Mouse (Mus musculus) embryonic facial prominence, embryonic 15.5 days (tissue): ENCODE data around the gene Oaz3. TPM values are rescaled to one million over a fixed set of nuclear protein-coding genes. Genes with fewer than 3 reads are reported as not detected.

Experiments used
- ATAC-seq: fragments of 200-750 bp; cut with Nextera tagmentation; 2 replicates; pipeline ENCODE4 v1.8.0; 2017; ENCODE audit warnings: low read depth, moderate TSS enrichment; ENCODE audit not compliant: insufficient number of reproducible peaks, low FRiP score, low TSS enrichment
- H3K27ac ChIP-seq: fragments of 300-500 bp; sonication (generic); replicated peaks from 2 replicates; pipeline ENCODE4 v1.5.1; 2015; ENCODE audit warnings: mild to moderate bottlenecking, inconsistent platforms
- H3K27me3 ChIP-seq: fragments of 300-500 bp; sonication (generic); 2 replicates; pipeline ENCODE4 v1.6.1; 2015; ENCODE audit warnings: inconsistent platforms
- H3K36me3 ChIP-seq: fragments of 300-500 bp; sonication (generic); 2 replicates; pipeline ENCODE4 v1.6.1; 2015; ENCODE audit warnings: mild to moderate bottlenecking, inconsistent platforms
- H3K4me1 ChIP-seq: fragments of 300-500 bp; sonication (generic); 2 replicates; pipeline ENCODE4 v1.6.1; 2015; ENCODE audit warnings: inconsistent platforms
- H3K4me2 ChIP-seq: fragments of 300-500 bp; sonication (generic); replicated peaks from 2 replicates; pipeline ENCODE4 v1.6.1; 2015; ENCODE audit warnings: mild to moderate bottlenecking, inconsistent platforms
- H3K4me3 ChIP-seq: fragments of 300-500 bp; sonication (generic); replicated peaks from 2 replicates; pipeline ENCODE4 v1.5.1; 2015; ENCODE audit warnings: mild to moderate bottlenecking, inconsistent platforms
- H3K9ac ChIP-seq: fragments of 300-500 bp; sonication (generic); 2 replicates; pipeline ENCODE4 v1.6.1; 2015; ENCODE audit warnings: inconsistent platforms
- H3K9me3 ChIP-seq: fragments of 300-500 bp; sonication (generic); replicated peaks from 2 replicates; pipeline ENCODE4 v1.6.1; 2016; ENCODE audit warnings: inconsistent platforms
- WGBS: fragments of 180-500 bp; shearing (Covaris S2); methylation state at CpG from one replicate; pipeline ENCODE4 v1.1.7; 2015; 5-methylcytosine and 5-hydroxymethylcytosine counted together
- polyA plus RNA-seq: library from polyadenylated mRNA; unstranded; fragments of >200 nt; fragmentation: Nextera tagmentation; extraction: Ambion mirVana; gene quantifications from 2 replicates; pipeline ENCODE4 v1.2.1, GENCODE M21; 2015

The Oaz3 gene
- 0.40 and 0.68 TPM in 2 replicates for polyA plus RNA-seq

- Histone ChIP-seq H3K4me2 (peak within 1 kb of the TSS; percentile 82), H3K9ac (peak within 1 kb of the TSS; percentile 93), H3K36me3 (peaks cover 38% of the 10 kb centered on the region), H3K9me3 (no peaks in the 10 kb centered on the region), H3K4me1 (peaks cover 8% of the 10 kb centered on the region; the same call in 1 of the 2 replicates), H3K27ac (peak within 1 kb of the TSS; percentile 63), H3K4me3 (peak within 1 kb of the TSS; percentile 95), H3K27me3 (no peaks in the 10 kb centered on the region)
- 2% methylated on average over 24 of the region's 24 CpGs for WGBS
- ATAC-seq = no peak; the same call in 1 of the 2 replicates
Measured at GRCm38 (mm10) chr3:94443597-94443964, at the start of gene Oaz3. TSS of gene Oaz3 (minus strand) at chr3:94443915.

- no peaks in the 10 kb centered on the region for H3K27me3 ChIP-seq
- H3K4me3 ChIP-seq = no peak overlapping the region
- 62% methylated on average over 6 of the region's 6 CpGs for WGBS
- 0 out of 2 replicates have a peak, but pooled peaks cover 10% of the 10 kb centered on the region for H3K4me1 ChIP-seq
- H3K36me3 ChIP-seq = peaks cover 10% of the 10 kb centered on the region; the same call in 1 of the 2 replicates
- H3K9me3 ChIP-seq = no peaks in the 10 kb centered on the region
- H3K4me2 ChIP-seq = no peak overlapping the region
- no peak overlapping the region for H3K27ac ChIP-seq
- no peak overlapping the region for H3K9ac ChIP-seq
- no peak for ATAC-seq
Measured at GRCm38 (mm10) chr3:94487581-94487980, 43.9 kb upstream of the Oaz3 start.

GRCm38 (mm10) chr3:94485922-94486321, 42.2 kb upstream of the Oaz3 start:
- Histone ChIP-seq H3K4me3 (no peak overlapping the region), H3K27me3 (0 out of 2 replicates have a peak, but pooled peaks cover under 1% of the 10 kb centered on the region), H3K27ac (no peak overlapping the region), H3K9me3 (no peaks in the 10 kb centered on the region), H3K36me3 (0 out of 2 replicates have a peak, but pooled peaks cover 4% of the 10 kb centered on the region), H3K9ac (no peak overlapping the region), H3K4me2 (no peak overlapping the region), H3K4me1 (0 out of 2 replicates have a peak, but pooled peaks cover 13% of the 10 kb centered on the region)
- 45% methylated on average over 7 of the region's 7 CpGs for WGBS
- no peak for ATAC-seq

- no peak overlapping the region for H3K4me2 ChIP-seq
Measured at GRCm38 (mm10) chr3:94483790-94484439, 40.2 kb upstream of the Oaz3 start.

GRCm38 (mm10) chr3:94482764-94483385, 39.2 kb upstream of the Oaz3 start:
- H3K9ac ChIP-seq = no peak overlapping the region
- 0 out of 2 replicates have a peak, but pooled peaks cover 13% of the 10 kb centered on the region for H3K4me1 ChIP-seq
- H3K9me3 ChIP-seq = no peaks in the 10 kb centered on the region
- no peak overlapping the region for H3K4me3 ChIP-seq
- WGBS = 75% methylated on average over 17 of the region's 17 CpGs
- H3K27ac ChIP-seq = no peak overlapping the region
- no peak overlapping the region for H3K4me2 ChIP-seq
- peaks cover 26% of the 10 kb centered on the region for H3K27me3 ChIP-seq
- H3K36me3 ChIP-seq = no peaks in the 10 kb centered on the region
- ATAC-seq = no peak

More at GRCm38 (mm10) chr3:94483790-94484439, 40.2 kb upstream of the Oaz3 start:
- Histone ChIP-seq H3K9me3 (no peaks in the 10 kb centered on the region), H3K4me3 (no peak overlapping the region), H3K36me3 (no peaks in the 10 kb centered on the region), H3K27me3 (peaks cover 21% of the 10 kb centered on the region), H3K4me1 (0 out of 2 replicates have a peak, but pooled peaks cover 13% of the 10 kb centered on the region), H3K9ac (no peak overlapping the region), H3K27ac (no peak overlapping the region)
- ATAC-seq = peak; percentile 26; the same call in 1 of the 2 replicates
- WGBS = 21% methylated on average over 20 of the region's 20 CpGs

GRCm38 (mm10) chr3:94481429-94481828, 37.7 kb upstream of the Oaz3 start:
- peaks cover 26% of the 10 kb centered on the region for H3K27me3 ChIP-seq
- no peak for ATAC-seq
- no peak overlapping the region for H3K27ac ChIP-seq
- 0 out of 2 replicates have a peak, but pooled peaks cover 5% of the 10 kb centered on the region for H3K4me1 ChIP-seq
- H3K4me3 ChIP-seq = no peak overlapping the region
- no peaks in the 10 kb centered on the region for H3K36me3 ChIP-seq
- H3K4me2 ChIP-seq = no peak overlapping the region
- H3K9ac ChIP-seq = no peak overlapping the region
- H3K9me3 ChIP-seq = no peaks in the 10 kb centered on the region
- WGBS = 60% methylated on average over 4 of the region's 4 CpGs

- 10% methylated on average over 16 of the region's 16 CpGs for WGBS
Measured at GRCm38 (mm10) chr3:94480291-94480884, 36.7 kb upstream of the Oaz3 start, which contains the start of gene Riiad1. TSS of gene Riiad1 (minus strand) at chr3:94480341.

GRCm38 (mm10) chr3:94479564-94479963, 35.8 kb upstream of the Oaz3 start:
- no peak for ATAC-seq
- H3K36me3 ChIP-seq = no peaks in the 10 kb centered on the region
- peaks cover 26% of the 10 kb centered on the region for H3K27me3 ChIP-seq
- H3K4me3 ChIP-seq = no peak overlapping the region; the same call in 1 of the 2 replicates
- H3K27ac ChIP-seq = no peak overlapping the region
- H3K4me1 ChIP-seq = 0 out of 2 replicates have a peak, but pooled peaks cover 5% of the 10 kb centered on the region
- H3K9me3 ChIP-seq = no peaks in the 10 kb centered on the region
- no peak overlapping the region for H3K9ac ChIP-seq
- 3% methylated on average over 11 of the region's 11 CpGs for WGBS
- peak overlapping the region; percentile 36; the same call in 1 of the 2 replicates for H3K4me2 ChIP-seq

More at GRCm38 (mm10) chr3:94480291-94480884, 36.7 kb upstream of the Oaz3 start, which contains the start of gene Riiad1:
- no peak for ATAC-seq
- no peak within 1 kb of the TSS for H3K27ac ChIP-seq
- no peaks in the 10 kb centered on the region for H3K9me3 ChIP-seq
- no peaks in the 10 kb centered on the region for H3K36me3 ChIP-seq
- no peak within 1 kb of the TSS; the same call in 1 of the 2 replicates for H3K4me3 ChIP-seq
- H3K27me3 ChIP-seq = peaks cover 26% of the 10 kb centered on the region
- H3K9ac ChIP-seq = no peak within 1 kb of the TSS
- 0 out of 2 replicates have a peak, but pooled peaks cover 5% of the 10 kb centered on the region for H3K4me1 ChIP-seq
- peak within 1 kb of the TSS; percentile 36; the same call in 1 of the 2 replicates for H3K4me2 ChIP-seq

- Histone ChIP-seq H3K27me3 (peaks cover 26% of the 10 kb centered on the region), H3K9ac (no peak overlapping the region), H3K27ac (no peak overlapping the region), H3K4me2 (no peak overlapping the region), H3K4me1 (0 out of 2 replicates have a peak, but pooled peaks cover 5% of the 10 kb centered on the region), H3K36me3 (no peaks in the 10 kb centered on the region), H3K4me3 (no peak overlapping the region), H3K9me3 (no peaks in the 10 kb centered on the region)
- ATAC-seq = no peak
- 12% methylated on average over 9 of the region's 9 CpGs for WGBS
Measured at GRCm38 (mm10) chr3:94478591-94479169, 35.0 kb upstream of the Oaz3 start.

GRCm38 (mm10) chr3:94477981-94478422, 34.3 kb upstream of the Oaz3 start, which contains the start of gene Celf3:
TSS of gene Celf3 (plus strand) at chr3:94478295.
- ATAC-seq = no peak; the same call in 1 of the 2 replicates
- H3K36me3 ChIP-seq = no peaks in the 10 kb centered on the region
- H3K27ac ChIP-seq = no peak within 1 kb of the TSS
- H3K27me3 ChIP-seq = peaks cover 26% of the 10 kb centered on the region
- no peaks in the 10 kb centered on the region for H3K9me3 ChIP-seq
- no peak within 1 kb of the TSS for H3K9ac ChIP-seq
- WGBS = 4% methylated on average over 14 of the region's 14 CpGs
- H3K4me3 ChIP-seq = no peak within 1 kb of the TSS
- H3K4me2 ChIP-seq = no peak within 1 kb of the TSS
- 0 out of 2 replicates have a peak, but pooled peaks cover 6% of the 10 kb centered on the region for H3K4me1 ChIP-seq
